Mouse (Mus musculus) forebrain, embryonic 12.5 days (tissue): ENCODE measurements around the gene Gsdma2. TPM values are rescaled to one million over a fixed set of nuclear protein-coding genes. Genes with fewer than 3 reads are reported as not detected.

ENCODE experiments used
- polyA plus RNA-seq: library from polyadenylated mRNA; unstranded; fragments of >200 nt; fragmentation: Nextera tagmentation; extraction: Ambion mirVana; gene quantifications from 2 replicates; pipeline ENCODE4 v1.2.1, GENCODE M21; 2016

Gene Gsdma2
- polyA plus RNA-seq, 1 experiment from 2014 or later = not detected

Other genes starting within 250 kb of the Gsdma2 start
- gene Pgap3, start 246.3 kb upstream of the Gsdma2 start, polyA plus RNA-seq = 7.7 and 8.3 TPM in 2 replicates
- gene Erbb2, start 234.3 kb upstream of the Gsdma2 start, polyA plus RNA-seq = 16.4 and 17.8 TPM in 2 replicates
- gene Mien1, start 207.8 kb upstream of the Gsdma2 start, polyA plus RNA-seq = 142 and 154 TPM in 2 replicates
- gene Grb7, start 200.4 kb upstream of the Gsdma2 start, polyA plus RNA-seq = 1.1 and 1.6 TPM in 2 replicates
- 0.04 TPM in 1 of 2 replicates, not detected in the other for gene Ikzf3, start 100.7 kb upstream of the Gsdma2 start, polyA plus RNA-seq
- gene Zpbp2, start 95.7 kb upstream of the Gsdma2 start, polyA plus RNA-seq = 0.17 TPM in 1 of 2 replicates, not detected in the other
- gene Ormdl3, start 59.4 kb upstream of the Gsdma2 start, polyA plus RNA-seq = 67.3 and 67.4 TPM in 2 replicates
- not detected in 2 replicates for gene Lrrc3c, start 48.5 kb upstream of the Gsdma2 start, polyA plus RNA-seq
- 1.2 and 1.4 TPM in 2 replicates for gene Gm12355, start 21.1 kb upstream of the Gsdma2 start, polyA plus RNA-seq
- gene Gsdma3, start 20.4 kb upstream of the Gsdma2 start, polyA plus RNA-seq = not detected in 2 replicates
- not detected in 2 replicates for gene Gsdma, start 17.6 kb downstream of the Gsdma2 start, polyA plus RNA-seq
- 234 and 239 TPM in 2 replicates for gene Psmd3, start 35.8 kb downstream of the Gsdma2 start, polyA plus RNA-seq
- 0.14 TPM in 1 of 2 replicates, not detected in the other for gene Csf3, start 54.5 kb downstream of the Gsdma2 start, polyA plus RNA-seq
- 88.1 and 95.0 TPM in 2 replicates for gene Med24, start 82.7 kb downstream of the Gsdma2 start, polyA plus RNA-seq
- gene Thra, start 93.9 kb downstream of the Gsdma2 start, polyA plus RNA-seq = 53.4 and 59.8 TPM in 2 replicates
- 2.1 and 2.2 TPM in 2 replicates for gene Nr1d1, start 128.6 kb downstream of the Gsdma2 start, polyA plus RNA-seq
- gene Msl1, start 148.8 kb downstream of the Gsdma2 start, polyA plus RNA-seq = 39.3 and 39.9 TPM in 2 replicates
- gene Casc3, start 158.1 kb downstream of the Gsdma2 start, polyA plus RNA-seq = 63.2 and 67.4 TPM in 2 replicates
- 1.5 and 1.6 TPM in 2 replicates for gene Rapgefl1, start 190.0 kb downstream of the Gsdma2 start, polyA plus RNA-seq
- gene Wipf2, start 216.9 kb downstream of the Gsdma2 start, polyA plus RNA-seq = 4.8 and 5.2 TPM in 2 replicates